Mouse (Mus musculus) megakaryocyte, embryonic 14.5 days (primary cell): ENCODE measurements around the gene Tbxas1.

Experiments used
- FLI1 ChIP-seq: IDR thresholded peaks from 2 replicates; pipeline ENCODE4 v1.6.1; 2012; ENCODE audit warnings: low read length, inconsistent platforms, mixed read lengths
- GATA1 ChIP-seq: IDR thresholded peaks from 3 replicates; pipeline ENCODE4 v1.6.1; 2012; ENCODE audit warnings: mixed read lengths, low read length, inconsistent platforms, borderline replicate concordance

- TF ChIP-seq GATA1 (no peak), FLI1 (no peak)
Measured at GRCm38 (mm10) chr6:38917415-38917814, 42.2 kb downstream of the Tbxas1 start.
